ENCODE assay signal across 8 mouse cellular contexts in the genomic region with DNA sequence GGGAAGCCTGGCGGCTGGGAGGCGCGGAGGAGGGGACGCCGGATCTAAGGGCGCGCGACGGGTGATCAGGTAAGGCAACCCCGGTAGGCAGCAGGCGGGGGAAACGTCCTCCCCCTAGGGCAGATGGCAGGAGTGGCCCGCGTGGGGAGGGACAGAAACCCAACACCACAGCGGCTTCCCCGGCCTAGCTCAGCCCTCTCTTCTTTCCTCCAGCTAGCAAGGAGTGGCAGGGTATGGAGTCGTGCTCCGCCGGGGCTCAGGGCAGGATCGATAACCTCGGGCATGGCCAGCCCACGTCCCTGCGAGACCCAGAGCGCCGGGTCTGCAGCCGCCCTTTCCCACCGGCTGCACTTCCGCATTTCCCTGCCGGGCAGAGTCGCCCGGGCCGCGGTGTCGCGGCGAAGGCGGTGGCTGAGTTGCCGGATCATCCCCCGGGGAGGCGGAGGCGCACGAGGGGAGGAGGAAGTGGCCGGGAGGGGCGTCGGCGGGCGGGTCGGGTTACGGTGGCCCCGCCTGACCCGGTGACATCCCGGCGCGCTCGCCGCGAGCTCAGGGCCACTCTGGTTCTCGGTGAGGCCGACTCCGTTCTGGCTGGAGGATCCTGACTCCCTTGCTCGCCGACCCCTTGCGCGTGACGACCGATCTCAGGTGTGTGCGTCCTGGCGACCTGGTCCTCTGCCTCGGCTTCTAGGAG. TPM values are rescaled to one million over a fixed set of nuclear protein-coding genes. Genes with fewer than 3 reads are reported as not detected.
DNase-seq lines count a peak whose midpoint lies in the region; ATAC-seq and TF ChIP-seq lines count a peak whose summit lies in the region.

No protein-coding gene starts in this region.

- peak overlapping the region; percentile 92 for H3K9ac ChIP-seq in heart, embryonic 13.5 days
- H3K9ac ChIP-seq in kidney, postnatal 0 days (ENCODE audit: low read depth, low read length): peak overlapping the region; percentile 91
- H3K9ac ChIP-seq in liver, adult 2 months (ENCODE audit: low read depth, low read length): peak overlapping the region; percentile 81

- 0 out of 2 replicates have a peak, but pooled peaks have one; percentile 11 for TF ChIP-seq POLR2A in brain, embryonic 14.5 days (IDR thresholded peaks at IDR 0.05; ENCODE audit: borderline replicate concordance, extremely low read depth, insufficient read depth, insufficient read length, poor library complexity, severe bottlenecking)
- TF ChIP-seq POLR2A in liver, adult 2 months (IDR thresholded peaks at IDR 0.05; ENCODE audit: extremely low read depth, insufficient read depth, low read length): peak; percentile 77

- H3K4me2 ChIP-seq in heart, embryonic 13.5 days: peak overlapping the region; percentile 92
- peak overlapping the region; percentile 97 for H3K4me2 ChIP-seq in kidney, postnatal 0 days (ENCODE audit: low read length)

- peaks cover 22% of the 10 kb centered on the region for H3K4me1 ChIP-seq in erythroblast, embryonic 14.5 days (ENCODE audit: control insufficient read depth)
- H3K4me1 ChIP-seq in heart, embryonic 13.5 days: peaks cover 16% of the 10 kb centered on the region
- H3K4me1 ChIP-seq in kidney, postnatal 0 days (replicated peaks; ENCODE audit: insufficient read depth, low read length): peaks cover 7% of the 10 kb centered on the region; the same call in 1 of the 2 replicates
- H3K4me1 ChIP-seq in liver, adult 2 months (ENCODE audit: control insufficient read depth, insufficient read depth, low read length): peaks cover 15% of the 10 kb centered on the region

- H3K79me2 ChIP-seq in liver, adult 2 months (ENCODE audit: control insufficient read depth, insufficient read depth, low read length): peaks cover 4% of the 10 kb centered on the region; the same call in 1 of the 2 replicates

- WGBS in heart, embryonic 13.5 days: under 1% methylated on average over 69 of the region's 69 CpGs
- 0% methylated on average over 69 of the region's 69 CpGs for WGBS in kidney, postnatal 0 days
- under 1% methylated on average over 60 of the region's 69 CpGs for WGBS in liver, adult 2 months

- ATAC-seq in heart, embryonic 13.5 days (ENCODE audit: extremely low read depth, insufficient number of reproducible peaks, low FRiP score, low TSS enrichment): peak; percentile 78
- peak; percentile 91 for ATAC-seq in kidney, postnatal 0 days (replicated peaks; ENCODE audit: low FRiP score, low read depth)
- peak; percentile 81 for ATAC-seq in monocyte, adult 5-6 weeks (replicated peaks; ENCODE audit: insufficient number of reproducible peaks, low FRiP score, low TSS enrichment, poor library complexity, severe bottlenecking)

- peak; percentile 91 for DNase-seq in CD4-positive helper T cell, adult 2 months (ENCODE audit: low read depth, low spot score)
- peak; percentile 78 for DNase-seq in brain, embryonic 14.5 days (ENCODE audit: low read depth)
- peak; percentile 85 for DNase-seq in kidney, postnatal 0 days (ENCODE audit: low spot score)
- DNase-seq in liver, adult 2 months (ENCODE audit: extremely low read depth, low read depth, low spot score): peak; percentile 78
- DNase-seq in spleen, postnatal 4 days (ENCODE audit: low spot score in 2 of 2): peak; percentile 87 to 92

- peak overlapping the region; percentile 85 for H3K4me3 ChIP-seq in erythroblast, embryonic 14.5 days (replicated peaks)
- H3K4me3 ChIP-seq in heart, embryonic 13.5 days: peak overlapping the region; percentile 67
- H3K4me3 ChIP-seq in kidney, postnatal 0 days (replicated peaks; ENCODE audit: low read depth, low read length): peak overlapping the region; percentile 78
- peak overlapping the region; percentile 78 for H3K4me3 ChIP-seq in liver, adult 2 months (ENCODE audit: insufficient read depth, low read depth, low read length)

- no peaks in the 10 kb centered on the region for H3K36me3 ChIP-seq in erythroblast, embryonic 14.5 days (ENCODE audit: control insufficient read depth)
- no peaks in the 10 kb centered on the region for H3K36me3 ChIP-seq in heart, embryonic 13.5 days
- H3K36me3 ChIP-seq in kidney, postnatal 0 days (ENCODE audit: insufficient read depth, low read length): no peaks in the 10 kb centered on the region
- no peaks in the 10 kb centered on the region for H3K36me3 ChIP-seq in liver, adult 2 months (ENCODE audit: control insufficient read depth, insufficient read depth, low read length)

- no peaks in the 10 kb centered on the region for H3K27me3 ChIP-seq in erythroblast, embryonic 14.5 days (ENCODE audit: control insufficient read depth)
- no peaks in the 10 kb centered on the region for H3K27me3 ChIP-seq in heart, embryonic 13.5 days (replicated peaks)
- H3K27me3 ChIP-seq in kidney, postnatal 0 days (ENCODE audit: insufficient read depth, low read length): no peaks in the 10 kb centered on the region
- H3K27me3 ChIP-seq in liver, adult 2 months (ENCODE audit: control insufficient read depth, insufficient read depth, low read length): no peaks in the 10 kb centered on the region

- no peaks in the 10 kb centered on the region for H3K9me3 ChIP-seq in erythroblast, embryonic 14.5 days (ENCODE audit: control insufficient read depth, low read length)
- no peaks in the 10 kb centered on the region for H3K9me3 ChIP-seq in heart, embryonic 13.5 days
- no peaks in the 10 kb centered on the region for H3K9me3 ChIP-seq in kidney, postnatal 0 days (replicated peaks; ENCODE audit: low read length)

- H3K27ac ChIP-seq in heart, embryonic 13.5 days (replicated peaks): peak overlapping the region; percentile 60
- peak overlapping the region; percentile 89 for H3K27ac ChIP-seq in kidney, postnatal 0 days
- H3K27ac ChIP-seq in liver, adult 2 months (replicated peaks; ENCODE audit: insufficient read depth, low read depth, low read length): peak overlapping the region; percentile 96

- no peak for TF ChIP-seq CTCF in brain, embryonic 14.5 days (IDR thresholded peaks at IDR 0.05; ENCODE audit: borderline replicate concordance, extremely low read depth, insufficient read depth, insufficient read length)
- no peak for TF ChIP-seq CTCF in kidney, postnatal 0 days (IDR thresholded peaks at IDR 0.05; ENCODE audit: low read depth)
- TF ChIP-seq CTCF in liver, adult 2 months (IDR thresholded peaks at IDR 0.05; ENCODE audit: low read depth, low read length): no peak

RNA-seq across cellular contexts. Expression of gene Gpd2, which starts 0.6 kb away (rescaled TPM):
- 7.2 and 10.7 TPM in 2 replicates for polyA plus RNA-seq in brain, embryonic 14.5 days (2012; rRNA removed)
- 0.07 and 0.12 TPM in 2 replicates for polyA plus RNA-seq in erythroblast, embryonic 14.5 days (2012)
- 11.9 and 14.3 TPM in 2 replicates for polyA plus RNA-seq in heart, embryonic 13.5 days (2015; fragmentation: Nextera tagmentation; extraction: Ambion mirVana)
- 11.9 and 15.4 TPM in 2 replicates for polyA plus RNA-seq in kidney, postnatal 0 days (2015; fragmentation: Nextera tagmentation; extraction: Ambion mirVana)
- total RNA-seq in liver, adult 2 months (2014; rRNA removed): 8.4 and 12.3 TPM in 2 replicates
- 4.4 and 7.1 TPM in 2 replicates for polyA plus RNA-seq in liver, adult 2 months (2012; rRNA removed)
- 37.2 to 56.8 TPM (median 40.1 TPM) in 3 replicates for total RNA-seq in monocyte, adult 5-6 weeks (2017)

Comparison
In these comparisons a context has a peak if more than half of its experiments do, and no peak if none do; other contexts are left out.
1. Peak in every context shown above with its lines: DNase-seq, ATAC-seq, H3K4me3 ChIP-seq and H3K27ac ChIP-seq.